In the genomic region with DNA sequence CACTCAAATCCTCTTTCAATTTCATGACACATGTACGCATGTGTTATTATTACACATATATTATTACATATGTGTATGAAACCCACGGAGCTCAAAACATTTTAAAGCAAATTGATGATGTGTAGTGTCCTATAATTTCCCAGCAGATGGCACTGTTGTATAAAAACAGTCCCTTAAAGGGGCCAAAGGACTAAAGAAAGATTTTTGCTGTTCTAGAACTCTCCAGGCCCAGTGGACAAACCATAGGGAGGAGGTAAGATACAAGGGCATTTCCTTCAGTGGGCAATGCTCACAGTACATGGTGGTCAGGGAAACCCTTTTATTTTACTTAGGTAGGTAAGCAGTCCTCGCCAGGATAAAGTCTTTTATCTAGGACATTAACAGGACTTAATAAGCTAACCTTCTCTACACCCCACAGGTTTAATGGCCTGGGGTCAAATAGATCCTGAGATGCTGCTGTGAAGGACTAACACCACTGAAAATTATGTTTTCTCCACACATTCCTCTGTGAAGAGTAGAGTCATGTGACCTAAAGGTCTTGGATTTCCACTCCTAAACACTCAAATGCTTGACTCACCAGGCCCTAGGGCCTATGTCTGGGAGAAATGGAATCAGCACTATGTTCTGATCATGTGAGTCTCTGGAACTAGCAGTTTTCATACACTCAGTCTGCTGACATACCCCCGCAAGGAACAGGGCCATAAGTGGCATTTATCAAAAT, we compare ENCODE assay signal across 9 mouse cellular contexts. TPM values are rescaled to one million over a fixed set of nuclear protein-coding genes. Genes with fewer than 3 reads are reported as not detected.
A peak's percentile ranks its signal among the peaks of the same experiment; 100 is the strongest.
DNase-seq lines count a peak whose midpoint lies in the region; ATAC-seq lines count a peak whose summit lies in the region.
"Had no signal": no experiment of that assay in that cellular context is flagged by ENCODE, and none has a peak within 500 bp of the region (broad histone marks: within the 10 kb centered on the region; RNA-seq: fewer than 3 reads in every experiment).

No protein-coding gene starts in this region.

- no peak overlapping the region for H3K9ac ChIP-seq in stomach, embryonic 14.5 days (replicated peaks; ENCODE audit: low read depth, low read length)
- H3K9ac ChIP-seq: heart, embryonic 13.5 days had no signal

- H3K4me3 ChIP-seq in stomach, embryonic 14.5 days (ENCODE audit: low read depth, low read length), result no peak overlapping the region
- H3K4me3 ChIP-seq: heart, embryonic 13.5 days had no signal

- H3K9me3 ChIP-seq in stomach, embryonic 14.5 days (ENCODE audit: control insufficient read depth, low read depth, low read length), result no peaks in the 10 kb centered on the region
- H3K9me3 ChIP-seq: heart, embryonic 13.5 days had no signal

- H3K4me1 ChIP-seq in stomach, embryonic 14.5 days (ENCODE audit: control insufficient read depth, insufficient read depth, low read length), result no peaks in the 10 kb centered on the region
- H3K4me1 ChIP-seq: heart, embryonic 13.5 days had no signal

- 46% methylated on average over 4 of the region's 4 CpGs for WGBS in stomach, embryonic 14.5 days

- no peaks in the 10 kb centered on the region for H3K27me3 ChIP-seq in stomach, embryonic 14.5 days (ENCODE audit: control insufficient read depth, insufficient read depth, low read length)

- H3K36me3 ChIP-seq in stomach, embryonic 14.5 days (ENCODE audit: control insufficient read depth, insufficient read depth, low read length), result no peaks in the 10 kb centered on the region
- H3K36me3 ChIP-seq: heart, embryonic 13.5 days had no signal

- H3K27ac ChIP-seq in stomach, embryonic 14.5 days (ENCODE audit: low read length), result no peak overlapping the region
- H3K27ac ChIP-seq: heart, embryonic 13.5 days had no signal

- no peak for DNase-seq in frontal cortex, postnatal 36 days (ENCODE audit: low spot score in 2 of 2)
- peak; percentile 77 for DNase-seq in 3T3-L1 (ENCODE audit: low read depth, low spot score)
- peak; percentile 42 for DNase-seq in c-Kit-positive CD71-negative TER-119-negative erythroid progenitor cells, embryonic 14.5 days (ENCODE audit: low read depth)
- DNase-seq in kidney, postnatal 14 days, result peak; percentile 11
- DNase-seq in cerebellum, postnatal 36 days, result no peak

- H3K4me2 ChIP-seq in stomach, embryonic 14.5 days (replicated peaks; ENCODE audit: low read depth, low read length), result no peak overlapping the region
- H3K4me2 ChIP-seq: heart, embryonic 13.5 days had no signal

- peak; percentile 70 for ATAC-seq in frontal cortex, adult (ENCODE audit: low TSS enrichment)
- ATAC-seq in stomach, embryonic 14.5 days (ENCODE audit: insufficient number of reproducible peaks, insufficient read depth, low FRiP score, low read depth), result peak; percentile 53; the same call in 1 of the 2 replicates
- ATAC-seq in cerebellum, adult (ENCODE audit: insufficient number of reproducible peaks, low FRiP score, low TSS enrichment), result no peak

RNA-seq across cellular contexts. Expression of gene Cdca7l, which starts 16.2 kb away (rescaled TPM):
- 49.0 and 51.1 TPM in 2 replicates for polyA plus RNA-seq in stomach, embryonic 14.5 days (2014; fragmentation: Nextera tagmentation; extraction: Ambion mirVana)

Comparison
In these comparisons a context has a peak if more than half of its experiments do, and no peak if none do; other contexts are left out.
1. DNase-seq: peak in 3T3-L1 (single experiment), c-Kit-positive CD71-negative TER-119-negative erythroid progenitor cells, embryonic 14.5 days (single experiment) and kidney, postnatal 14 days (single experiment); none in frontal cortex, postnatal 36 days (0 of 2) and cerebellum, postnatal 36 days (0 of 2).